Mouse (Mus musculus) midbrain, postnatal 0 days (tissue): ENCODE results near the gene Lrch1. TPM values are rescaled to one million over a fixed set of nuclear protein-coding genes. Genes with fewer than 3 reads are reported as not detected.

Source experiments
- ATAC-seq: fragments of 200-750 bp; cut with Nextera tagmentation; 2 replicates; pipeline ENCODE4 v1.8.0; 2017; ENCODE audit warnings: moderate number of reproducible peaks, mild to moderate bottlenecking, moderate TSS enrichment, moderate library complexity; ENCODE audit not compliant: low FRiP score
- DNase-seq: peaks from one replicate; pipeline ENCODE4 v3.0.0-alpha.2; 2015; ENCODE audit warnings: low spot score
- H3K27ac ChIP-seq: fragments of 300-500 bp; sonication (generic); 2 replicates; pipeline ENCODE4 v1.5.1; 2014; ENCODE audit warnings: low read depth, mild to moderate bottlenecking, low read length, mixed read lengths
- H3K27me3 ChIP-seq: fragments of 300-500 bp; sonication (generic); 2 replicates; pipeline ENCODE4 v1.6.1; 2014; ENCODE audit warnings: low read length, control low read depth, mixed read lengths; ENCODE audit not compliant: insufficient read depth
- H3K36me3 ChIP-seq: fragments of 300-500 bp; sonication (generic); 2 replicates; pipeline ENCODE4 v1.6.1; 2014; ENCODE audit warnings: low read length, control low read depth, mixed read lengths; ENCODE audit not compliant: insufficient read depth
- H3K4me1 ChIP-seq: fragments of 300-500 bp; sonication (generic); 2 replicates; pipeline ENCODE4 v1.6.1; 2014; ENCODE audit warnings: mild to moderate bottlenecking, control low read depth, antibody characterized with exemption, low read length, mixed read lengths; ENCODE audit not compliant: insufficient read depth
- H3K4me2 ChIP-seq: fragments of 300-500 bp; sonication (generic); 2 replicates; pipeline ENCODE4 v1.6.1; 2014; ENCODE audit warnings: low read depth, mild to moderate bottlenecking, low read length, mixed read lengths; ENCODE audit not compliant: poor library complexity, severe bottlenecking
- H3K4me3 ChIP-seq: fragments of 300-500 bp; sonication (generic); 2 replicates; pipeline ENCODE4 v1.5.1; 2014; ENCODE audit warnings: low read depth, mild to moderate bottlenecking, low read length, moderate library complexity
- H3K9ac ChIP-seq: fragments of 300-500 bp; sonication (generic); replicated peaks from 2 replicates; pipeline ENCODE4 v1.6.1; 2014; ENCODE audit warnings: mild to moderate bottlenecking, low read length, moderate library complexity, mixed read lengths; ENCODE audit not compliant: poor library complexity, severe bottlenecking
- H3K9me3 ChIP-seq: fragments of 300-500 bp; sonication (generic); 2 replicates; pipeline ENCODE4 v1.6.1; 2016; ENCODE audit warnings: low read length, control low read depth
- CTCF ChIP-seq: IDR thresholded peaks from 2 replicates; pipeline ENCODE4 v1.5.1; 2016; ENCODE audit warnings: antibody characterized with exemption, mild to moderate bottlenecking
- WGBS: fragments of 180-500 bp; shearing (Covaris S2); extraction: QIAGEN DNeasy Blood & Tissue Kit; methylation state at CpG from one replicate; pipeline ENCODE4 v1.1.7; 2014; 5-methylcytosine and 5-hydroxymethylcytosine counted together
- polyA plus RNA-seq: library from polyadenylated mRNA; unstranded; fragments of >200 nt; fragmentation: Nextera tagmentation; extraction: Ambion mirVana; gene quantifications from 2 replicates; pipeline ENCODE4 v1.2.1, GENCODE M21; 2015
- total RNA-seq: library from RNA; depleted of rRNA; stranded (reverse); fragments of >200 nt; gene quantifications from 2 replicates; pipeline ENCODE4 v1.2.3, GENCODE M21; 2014

The Lrch1 gene
- total and polyA plus RNA-seq, 2 experiments from 2014 or later = 15.7 to 21.7 TPM

- WGBS = 57% methylated on average over 5 of the region's 5 CpGs
These were observed 61.2 kb downstream of the Lrch1 start for GRCm38 (mm10) chr14:74886453-74886852.

GRCm38 (mm10) chr14:74884920-74885319 lies 62.8 kb downstream of the Lrch1 start:
- no peak for ATAC-seq
- H3K9me3 ChIP-seq = no peaks in the 10 kb centered on the region

More at GRCm38 (mm10) chr14:74886453-74886852, 61.2 kb downstream of the Lrch1 start:
- peaks cover 18% of the 10 kb centered on the region for H3K4me1 ChIP-seq
- no peaks in the 10 kb centered on the region for H3K9me3 ChIP-seq
- no peak overlapping the region for H3K9ac ChIP-seq
- DNase-seq (no peak), ATAC-seq (no peak)
- H3K27ac ChIP-seq = no peak overlapping the region
- no peak for TF ChIP-seq CTCF
- H3K4me2 ChIP-seq = no peak overlapping the region
- no peak overlapping the region for H3K4me3 ChIP-seq
- H3K36me3 ChIP-seq = no peaks in the 10 kb centered on the region
- H3K27me3 ChIP-seq = no peaks in the 10 kb centered on the region

GRCm38 (mm10) chr14:74884024-74884680 lies 63.5 kb downstream of the Lrch1 start:
- Histone ChIP-seq H3K9me3 (no peaks in the 10 kb centered on the region), H3K4me2 (0 out of 2 replicates have a peak overlapping the region, but pooled peaks have one; percentile 2), H3K9ac (0 out of 2 replicates have a peak overlapping the region, but pooled peaks have one; percentile 13), H3K27ac (0 out of 2 replicates have a peak overlapping the region, but pooled peaks have one; percentile 55), H3K36me3 (no peaks in the 10 kb centered on the region), H3K4me1 (peaks cover 24% of the 10 kb centered on the region), H3K27me3 (no peaks in the 10 kb centered on the region), H3K4me3 (no peak overlapping the region)
- peak; percentile 76 for ATAC-seq
- WGBS = 19% methylated on average over 13 of the region's 13 CpGs
- DNase-seq = peak; percentile 85
- TF ChIP-seq CTCF = no peak

More at GRCm38 (mm10) chr14:74884920-74885319, 62.8 kb downstream of the Lrch1 start:
- H3K4me1 ChIP-seq = peaks cover 18% of the 10 kb centered on the region
- no peak overlapping the region for H3K4me2 ChIP-seq
- no peak overlapping the region for H3K9ac ChIP-seq
- WGBS = 59% methylated on average over 7 of the region's 7 CpGs
- no peak overlapping the region for H3K4me3 ChIP-seq
- H3K36me3 ChIP-seq = no peaks in the 10 kb centered on the region
- TF ChIP-seq CTCF = no peak
- H3K27me3 ChIP-seq = no peaks in the 10 kb centered on the region
- no peak for DNase-seq
- no peak overlapping the region for H3K27ac ChIP-seq

- ATAC-seq = no peak
- Histone ChIP-seq H3K9ac (no peak overlapping the region), H3K4me3 (no peak overlapping the region), H3K27me3 (no peaks in the 10 kb centered on the region), H3K4me1 (peaks cover 24% of the 10 kb centered on the region), H3K9me3 (no peaks in the 10 kb centered on the region), H3K4me2 (no peak overlapping the region), H3K36me3 (no peaks in the 10 kb centered on the region), H3K27ac (no peak overlapping the region)
- no peak for DNase-seq
- 77% methylated on average over 11 of the region's 11 CpGs for WGBS
- TF ChIP-seq CTCF = no peak
These were observed 64.5 kb downstream of the Lrch1 start for GRCm38 (mm10) chr14:74883204-74883603.

- Histone ChIP-seq H3K4me1 (peaks cover 24% of the 10 kb centered on the region), H3K4me2 (no peak overlapping the region), H3K9me3 (no peaks in the 10 kb centered on the region), H3K4me3 (no peak overlapping the region), H3K9ac (no peak overlapping the region), H3K36me3 (no peaks in the 10 kb centered on the region), H3K27ac (no peak overlapping the region), H3K27me3 (no peaks in the 10 kb centered on the region)
- WGBS = 72% methylated on average over 3 of the region's 3 CpGs
- TF ChIP-seq CTCF = no peak
- ATAC-seq = no peak
- no peak for DNase-seq
These were observed 64.9 kb downstream of the Lrch1 start for GRCm38 (mm10) chr14:74882754-74883153.

- WGBS = 79% methylated on average over 10 of the region's 10 CpGs
These were observed 66.8 kb downstream of the Lrch1 start for GRCm38 (mm10) chr14:74880868-74881267.

More at GRCm38 (mm10) chr14:74880868-74881267, 66.8 kb downstream of the Lrch1 start:
- ATAC-seq = no peak
- Histone ChIP-seq H3K9ac (no peak overlapping the region), H3K4me1 (peaks cover 18% of the 10 kb centered on the region), H3K4me3 (no peak overlapping the region), H3K27ac (no peak overlapping the region), H3K36me3 (no peaks in the 10 kb centered on the region), H3K4me2 (no peak overlapping the region), H3K27me3 (no peaks in the 10 kb centered on the region), H3K9me3 (no peaks in the 10 kb centered on the region)
- TF ChIP-seq CTCF = no peak
- DNase-seq = no peak
